Mouse (Mus musculus): Measurements from ENCODE around the gene Celf2.

DNA sequence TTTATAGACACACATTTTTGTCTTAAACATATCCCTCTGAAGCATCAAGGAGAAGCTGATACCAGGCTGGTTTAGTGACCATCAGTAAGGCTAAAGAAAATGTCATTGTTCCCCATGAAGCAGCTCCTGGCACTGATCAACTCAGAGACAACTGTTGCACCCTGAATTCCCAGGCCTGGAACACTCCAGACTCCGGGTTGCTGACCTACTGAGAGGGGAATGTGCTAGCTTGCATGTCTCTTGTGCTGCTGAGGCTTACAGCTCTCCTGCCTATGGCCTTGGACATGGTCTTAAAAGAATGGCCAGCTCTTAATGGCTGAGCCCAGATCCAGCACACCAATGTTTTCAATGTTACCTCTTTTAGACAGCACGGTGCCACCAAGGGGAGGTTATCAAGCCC is 970.9 kb downstream of the Celf2 start:
- TF ChIP-seq MAFK (IDR thresholded peaks at IDR 0.05; ENCODE audit: insufficient read depth, low read depth, low read length) (no peak), HCFC1 (IDR thresholded peaks at IDR 0.05; ENCODE audit: borderline replicate concordance, insufficient read depth, low read length) (no peak), CHD2 (IDR thresholded peaks at IDR 0.05; ENCODE audit: low read depth, low read length) (no peak), ZC3H11A (IDR thresholded peaks at IDR 0.05; ENCODE audit: borderline replicate concordance, low read depth, low read length) (no peak), ZNF384 (IDR thresholded peaks at IDR 0.05; ENCODE audit: low read depth, low read length) (no peak)

Data from ES-E14 (cell line).